Mouse (Mus musculus): ENCODE results near the gene C87436.

- TF ChIP-seq CTCF (IDR thresholded peaks at IDR 0.05; ENCODE audit: borderline replicate concordance, control insufficient read depth, extremely low read depth, insufficient read depth, low read length, poor library complexity) (no peak), POLR2A (IDR thresholded peaks at IDR 0.05; ENCODE audit: control insufficient read depth, extremely low read depth, insufficient read depth, low read length, poor library complexity) (no peak; the same call in 1 of the 2 replicates)
Observed at GRCm38 (mm10) chr6:86473077-86473476, 34.9 kb downstream of the C87436 start.

All from thymus, adult 2 months (tissue).